8 mouse cellular contexts compared by ENCODE assay signal in genomic region chr4:141286860-141287517, GRCm38 (mm10). TPM values are rescaled to one million over a fixed set of nuclear protein-coding genes. Genes with fewer than 3 reads are reported as not detected.
DNase-seq lines count a peak whose midpoint lies in the region; ATAC-seq and TF ChIP-seq lines count a peak whose summit lies in the region.

No protein-coding gene starts in this region.

- ATAC-seq in megakaryocyte progenitor cell, adult 5-6 weeks (replicated peaks; ENCODE audit: poor library complexity) = peak; percentile 37

- H3K4me1 ChIP-seq in kidney, adult 2 months (ENCODE audit: control insufficient read depth, insufficient read depth, low read length) = peaks cover 5% of the 10 kb centered on the region; the same call in 1 of the 2 replicates
- H3K4me1 ChIP-seq in embryonic facial prominence, embryonic 10.5 days = peaks cover 67% of the 10 kb centered on the region

- TF ChIP-seq CTCF in kidney, adult 2 months (conservative IDR thresholded peaks at IDR 0.05; ENCODE audit: insufficient read depth, insufficient read length, low read depth, low read length) = no peak

- 30% methylated on average over 20 of the region's 20 CpGs for WGBS in kidney, adult 2 months
- 9% methylated on average over 20 of the region's 20 CpGs for WGBS in embryonic facial prominence, embryonic 10.5 days

- no peak for TF ChIP-seq POLR2A in kidney, adult 2 months (IDR thresholded peaks at IDR 0.05; ENCODE audit: low read depth, low read length)

- no peaks in the 10 kb centered on the region for H3K9me3 ChIP-seq in embryonic facial prominence, embryonic 10.5 days

- peak; percentile 37 for DNase-seq in kidney, adult 2 months
- no peak for DNase-seq in kidney, adult 9 months
- DNase-seq in embryonic facial prominence, embryonic 10.5 days (ENCODE audit: low spot score) = peak; percentile 62
- DNase-seq in kidney, postnatal 36 days = peak; percentile 49 to 65
- DNase-seq in thymus, postnatal 36 days = no peak
- DNase-seq in spleen, postnatal 36 days (ENCODE audit: low spot score in 2 of 2) = no peak
- DNase-seq in right cerebral cortex, postnatal 25 days = no peak

- H3K27me3 ChIP-seq in kidney, adult 2 months (replicated peaks; ENCODE audit: control insufficient read depth, insufficient read depth, low read length) = no peaks in the 10 kb centered on the region
- H3K27me3 ChIP-seq in embryonic facial prominence, embryonic 10.5 days (replicated peaks; ENCODE audit: low read depth, poor library complexity, severe bottlenecking) = peaks cover 99% of the 10 kb centered on the region

- no peak overlapping the region for H3K27ac ChIP-seq in kidney, adult 2 months (ENCODE audit: insufficient read depth, low read depth, low read length)
- H3K27ac ChIP-seq in embryonic facial prominence, embryonic 10.5 days (replicated peaks) = no peak overlapping the region; the same call in 1 of the 2 replicates

- H3K4me3 ChIP-seq in kidney, adult 2 months (ENCODE audit: insufficient read depth, low read depth, low read length) = no peak overlapping the region
- H3K4me3 ChIP-seq in embryonic facial prominence, embryonic 10.5 days = peak overlapping the region; percentile 36

- H3K36me3 ChIP-seq in kidney, adult 2 months (ENCODE audit: control insufficient read depth, insufficient read depth, low read length) = no peaks in the 10 kb centered on the region
- no peaks in the 10 kb centered on the region for H3K36me3 ChIP-seq in embryonic facial prominence, embryonic 10.5 days (replicated peaks)

RNA-seq across cellular contexts. Expression of gene Epha2, which starts 14.1 kb away (rescaled TPM):
- polyA plus RNA-seq in kidney, adult 2 months (2012; rRNA removed) = 8.1 and 9.6 TPM in 2 replicates
- polyA plus RNA-seq in embryonic facial prominence, embryonic 10.5 days (2016; fragmentation: Nextera tagmentation; extraction: Ambion mirVana) = 2.4 and 3.0 TPM in 2 replicates
- 0.46 and 0.49 TPM in 2 replicates for total RNA-seq in megakaryocyte progenitor cell, adult 5-6 weeks (2015)
- total RNA-seq in megakaryocyte progenitor cell, adult 5-6 weeks (2017) = 0.14 and 0.50 TPM in 2 replicates

RNA-seq across cellular contexts. Expression of gene Arhgef19, which starts 47.7 kb away (rescaled TPM):
- polyA plus RNA-seq in kidney, adult 2 months (2012; rRNA removed) = 4.9 and 5.1 TPM in 2 replicates
- polyA plus RNA-seq in embryonic facial prominence, embryonic 10.5 days (2016; fragmentation: Nextera tagmentation; extraction: Ambion mirVana) = 6.1 and 8.7 TPM in 2 replicates
- not detected in 2 replicates for total RNA-seq in megakaryocyte progenitor cell, adult 5-6 weeks (2015)
- total RNA-seq in megakaryocyte progenitor cell, adult 5-6 weeks (2017) = not detected in 2 replicates

Comparison
In these comparisons a context has a peak if more than half of its experiments do, and no peak if none do; other contexts are left out.
1. DNase-seq: peak in kidney, adult 2 months (single experiment), embryonic facial prominence, embryonic 10.5 days (single experiment) and kidney, postnatal 36 days (2 of 2); none in kidney, adult 9 months (single experiment), thymus, postnatal 36 days (0 of 2), spleen, postnatal 36 days (0 of 2) and right cerebral cortex, postnatal 25 days (single experiment).